Mouse (Mus musculus) adrenal gland, postnatal 10 days (tissue): ENCODE measurements at regions not wholly inside any gene's neighbourhood (a gene's known extent, or its start where the extent isn't known, plus 50 kb on each side); places are given as distances from the start of the nearest gene placed in this dataset.
A peak's percentile ranks its signal among the peaks of the same experiment; 100 is the strongest.

Source experiments
- DNase-seq: peaks from one replicate; pipeline ENCODE4 v3.0.0; 2021; ENCODE audit warnings: mixed read lengths

DNA sequence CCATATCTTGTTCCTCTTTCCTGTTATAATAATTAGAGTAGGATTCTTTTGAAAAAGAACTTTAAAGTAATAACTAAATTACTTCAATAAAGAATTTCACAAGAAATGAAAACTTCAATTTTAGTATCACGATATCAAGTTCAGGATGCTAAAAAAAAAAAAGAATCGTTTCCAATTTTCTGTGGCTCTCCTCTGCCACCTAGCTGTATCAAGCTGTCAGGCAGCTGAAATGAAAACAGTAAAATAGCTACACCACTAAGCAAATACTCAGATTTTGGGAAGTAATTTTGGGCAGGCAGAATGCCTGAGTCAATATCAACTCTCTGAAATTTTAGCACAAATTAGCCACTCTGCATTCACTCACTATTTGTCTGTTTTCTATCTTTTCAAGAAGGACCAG is 694.5 kb upstream of the Arrdc3 start:
- no peak for DNase-seq

DNA sequence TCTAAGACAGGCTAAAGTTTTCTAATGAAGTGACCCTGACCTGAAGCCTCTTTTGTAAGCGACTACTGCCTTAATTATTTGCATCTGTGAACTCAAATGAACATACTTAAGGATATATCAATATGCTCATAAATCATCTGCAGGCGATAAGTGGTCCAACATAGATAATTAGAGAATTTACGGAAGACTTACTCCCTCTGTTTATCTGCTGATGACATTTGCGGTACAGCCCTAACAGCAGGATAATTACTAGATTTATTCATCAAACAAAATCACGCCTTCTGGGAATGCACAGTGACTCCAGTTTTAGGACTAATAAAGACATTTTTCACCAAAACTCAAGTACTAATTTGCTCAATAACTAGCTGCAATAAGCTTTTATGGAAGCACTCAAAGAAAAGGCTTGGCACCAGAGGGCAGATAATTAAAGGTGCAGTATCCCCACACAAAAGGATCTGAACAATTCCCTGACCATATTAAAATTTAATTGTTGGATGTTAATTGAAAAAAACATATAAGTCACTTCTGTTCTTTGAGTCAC is 688.0 kb upstream of the Arrdc3 start:
- no peak for DNase-seq

DNA sequence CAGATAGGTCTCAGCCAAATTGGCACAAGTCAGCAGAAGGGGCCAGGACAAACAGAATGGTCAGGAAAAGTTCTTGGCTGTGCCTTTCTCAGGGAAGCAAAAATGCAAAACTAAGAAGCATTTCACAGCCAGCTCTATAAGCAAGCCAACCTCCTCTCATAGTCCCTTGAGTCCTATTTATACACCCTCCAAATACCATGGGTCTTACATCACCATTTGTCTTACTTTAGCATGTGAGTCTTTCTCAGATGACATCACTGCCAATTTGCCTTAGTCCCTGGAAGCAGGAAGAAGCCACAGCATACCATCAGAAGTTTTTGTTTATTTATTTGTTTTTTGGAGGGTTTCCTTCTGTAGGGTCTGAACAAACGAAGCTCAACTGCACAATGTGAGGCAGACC is 659.1 kb upstream of the Arrdc3 start:
- DNase-seq: no peak

DNA sequence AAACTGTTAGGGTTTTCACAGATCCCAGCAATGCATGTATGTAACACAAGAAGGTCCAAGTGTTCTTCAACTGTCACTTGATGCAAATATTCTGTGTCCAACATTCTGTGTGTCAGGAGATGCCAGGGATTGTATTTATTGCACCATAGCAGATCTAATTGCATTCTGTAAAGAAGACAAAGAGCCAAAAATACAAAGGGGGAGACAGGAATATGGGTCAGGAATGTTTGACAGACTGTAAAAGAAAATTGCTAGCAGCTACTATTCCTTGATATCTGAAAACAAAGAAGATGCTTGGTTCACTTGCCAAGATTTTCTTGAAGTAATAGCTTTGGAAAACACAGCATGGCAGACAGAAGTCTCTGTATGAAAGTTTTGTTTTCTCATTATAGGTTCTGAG is 651.8 kb upstream of the Arrdc3 start:
- no peak for DNase-seq

DNA sequence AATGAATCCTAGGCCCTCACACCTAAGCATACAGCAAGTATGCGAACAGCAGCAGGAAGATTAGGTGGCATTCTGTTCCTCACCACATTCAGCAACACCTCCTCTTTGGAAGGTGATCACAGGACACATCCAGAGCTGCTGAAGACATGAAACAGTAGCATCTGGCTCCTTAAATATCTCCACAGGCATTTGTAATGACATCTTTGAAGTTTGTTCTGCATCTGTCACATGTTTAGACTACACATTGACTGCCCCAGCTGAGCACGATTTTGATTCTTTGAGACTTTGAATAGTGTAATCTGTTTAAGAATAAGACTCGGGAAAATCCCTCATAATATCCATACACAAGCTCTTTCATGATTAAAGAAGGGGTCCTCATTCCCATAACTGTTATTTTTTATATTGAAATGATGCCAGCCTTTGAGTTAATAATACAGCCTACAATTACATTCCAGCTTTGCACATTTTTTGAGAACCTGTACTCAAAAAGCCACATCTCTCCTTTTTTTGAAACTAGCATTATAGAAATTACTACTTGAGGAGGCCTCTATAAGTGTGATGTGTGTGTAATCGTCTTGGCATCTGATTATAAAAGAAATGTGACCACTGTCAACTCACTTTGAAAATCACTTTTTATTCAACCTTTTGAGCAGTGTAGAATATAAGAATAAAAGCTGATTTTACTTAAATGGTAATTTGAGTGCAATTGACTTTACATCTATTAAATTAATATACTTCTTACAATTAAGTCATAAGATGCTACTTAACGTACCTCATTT is 647.7 kb upstream of the Arrdc3 start:
- no peak for DNase-seq

DNA sequence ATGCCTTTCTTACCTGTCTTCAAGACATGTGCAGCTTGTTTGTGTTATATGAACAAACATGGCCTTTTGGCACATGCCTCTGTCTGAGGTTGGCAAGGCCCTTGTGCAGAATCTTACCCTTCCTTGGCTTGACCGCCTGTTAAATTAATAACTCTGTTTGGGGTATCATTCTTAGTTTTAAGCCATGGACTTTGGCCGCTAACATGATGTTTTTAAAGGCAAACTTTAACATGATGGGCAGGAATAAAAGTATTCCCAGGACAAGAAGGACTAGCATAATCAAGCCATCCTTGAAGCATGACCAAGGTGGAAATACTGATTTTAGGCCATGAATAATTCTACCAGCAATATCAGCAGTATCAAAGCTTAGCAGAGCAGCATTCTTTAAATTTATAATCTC is 620.4 kb upstream of the Arrdc3 start:
- no peak for DNase-seq

DNA sequence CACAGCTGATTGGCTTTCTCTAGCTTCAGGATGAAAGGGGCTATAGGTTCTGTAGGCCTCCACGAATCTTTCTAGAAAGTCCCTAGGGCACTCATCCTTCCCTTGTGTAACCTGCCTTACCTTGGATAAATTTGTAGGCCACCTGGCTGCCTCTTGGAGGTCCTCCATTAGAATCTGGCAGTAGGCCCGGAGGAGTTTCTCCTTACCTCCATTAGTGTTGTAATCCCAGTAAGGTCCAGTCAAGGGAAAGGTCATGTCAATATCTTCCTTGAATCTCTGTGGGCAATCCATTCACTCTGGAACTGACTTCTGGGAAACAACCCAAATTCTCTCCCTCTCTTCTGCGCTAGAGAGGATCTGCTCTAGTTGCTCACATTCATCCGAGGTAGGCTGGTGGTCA is 616.1 kb upstream of the Arrdc3 start:
- DNase-seq: no peak

DNA sequence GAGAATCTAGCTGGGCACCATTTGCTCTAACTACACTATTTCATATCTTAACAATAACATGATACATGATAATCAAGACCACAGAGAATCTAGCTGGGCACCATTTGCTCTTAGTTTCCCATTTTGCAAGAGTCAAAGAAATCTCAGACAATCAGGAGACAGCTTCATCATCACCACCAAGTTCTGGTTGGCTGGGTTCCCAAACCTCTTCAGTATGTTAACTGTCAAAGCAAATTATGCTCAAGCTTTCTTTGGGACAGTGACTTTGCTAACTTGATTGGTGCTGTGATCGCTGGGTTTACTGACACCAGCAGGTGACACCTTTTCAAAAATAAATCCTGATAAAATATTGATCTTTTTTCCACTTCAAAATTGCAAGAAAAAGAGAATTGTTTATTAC is 609.2 kb upstream of the Arrdc3 start:
- DNase-seq: no peak

DNA sequence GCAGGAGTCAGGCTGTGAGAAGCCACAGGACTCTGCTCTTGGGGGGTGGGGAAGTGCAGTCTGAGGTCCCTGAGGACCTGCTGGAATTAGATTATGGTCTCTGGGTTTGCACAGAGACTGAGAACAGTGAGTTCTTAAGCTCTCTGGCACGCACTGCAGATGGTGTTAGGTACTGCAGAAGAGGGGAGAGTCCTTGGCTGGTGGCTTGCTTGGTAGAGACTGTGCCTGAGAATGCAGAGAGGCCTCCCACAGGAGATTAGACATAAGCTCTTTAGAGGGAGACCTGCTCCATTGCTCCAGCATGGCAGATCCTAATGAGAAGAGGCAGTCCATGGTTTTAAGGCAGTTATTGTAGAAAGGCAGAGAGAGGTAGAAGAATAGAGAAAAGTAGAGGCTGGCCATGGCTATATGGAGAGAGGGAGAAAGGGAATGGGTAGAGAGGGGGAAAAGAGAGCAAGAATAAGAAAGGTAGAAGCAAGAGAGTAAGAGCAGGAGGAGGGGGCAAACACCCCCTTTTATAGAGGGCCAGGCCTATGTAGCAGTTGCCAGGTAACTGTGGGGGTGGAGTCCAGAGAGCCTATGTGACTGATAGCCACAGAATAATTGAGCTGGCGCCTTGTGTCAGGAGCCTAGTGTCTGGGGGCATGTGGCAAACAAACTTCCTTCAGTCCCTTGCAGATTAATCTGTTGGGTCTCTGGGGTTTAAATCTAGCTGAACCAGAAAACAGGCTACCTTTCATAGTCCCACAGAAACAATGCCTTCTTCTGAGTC is 591.3 kb upstream of the Arrdc3 start:
- DNase-seq: no peak

DNA sequence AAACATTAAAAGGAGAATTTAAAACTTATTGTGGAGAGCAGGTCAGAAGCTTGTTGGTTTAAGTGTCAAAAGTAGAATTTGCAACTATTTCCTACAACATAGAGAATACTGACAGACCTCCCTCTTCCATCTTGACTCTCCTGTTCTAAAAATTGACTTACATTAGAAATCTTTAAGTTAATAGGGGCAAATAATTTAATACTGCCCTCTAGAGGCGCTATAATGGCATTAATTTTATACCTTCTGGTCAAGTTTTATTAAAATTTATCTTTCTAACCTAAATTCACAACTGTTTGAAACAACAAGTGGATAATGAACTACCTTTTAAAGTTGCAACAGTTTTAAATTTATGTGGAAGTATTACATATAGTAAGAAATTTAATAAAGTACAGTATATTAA is 587.5 kb upstream of the Arrdc3 start:
- no peak for DNase-seq

DNA sequence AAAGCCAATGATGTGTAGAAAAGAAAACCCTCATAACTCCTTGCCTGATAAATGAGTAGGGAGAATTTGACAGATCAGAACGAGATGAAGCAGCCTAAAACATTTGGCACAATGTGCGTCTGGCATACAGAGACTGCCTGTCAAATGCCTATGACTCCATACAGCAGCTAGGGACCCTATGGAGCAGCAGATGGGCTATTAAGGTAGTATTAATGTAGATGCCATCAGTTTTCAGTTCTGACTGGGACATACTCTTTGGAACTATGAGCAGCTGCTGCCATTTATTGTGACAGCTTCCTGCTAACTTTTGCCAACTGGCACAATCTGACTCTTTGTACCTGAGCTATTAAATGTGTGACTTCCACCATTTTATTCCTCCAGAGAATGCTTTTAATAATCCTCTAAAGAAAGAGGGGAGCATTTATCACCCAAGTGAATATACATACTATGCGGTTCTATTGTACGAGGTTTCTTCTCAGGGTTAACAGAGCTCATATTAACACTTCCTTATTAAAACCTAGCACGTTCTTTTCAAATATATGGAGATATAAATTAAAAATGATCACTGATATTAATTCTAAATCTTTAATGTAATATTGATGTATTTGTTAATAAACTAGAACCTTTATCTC is 549.0 kb upstream of the Arrdc3 start:
- no peak for DNase-seq

DNA sequence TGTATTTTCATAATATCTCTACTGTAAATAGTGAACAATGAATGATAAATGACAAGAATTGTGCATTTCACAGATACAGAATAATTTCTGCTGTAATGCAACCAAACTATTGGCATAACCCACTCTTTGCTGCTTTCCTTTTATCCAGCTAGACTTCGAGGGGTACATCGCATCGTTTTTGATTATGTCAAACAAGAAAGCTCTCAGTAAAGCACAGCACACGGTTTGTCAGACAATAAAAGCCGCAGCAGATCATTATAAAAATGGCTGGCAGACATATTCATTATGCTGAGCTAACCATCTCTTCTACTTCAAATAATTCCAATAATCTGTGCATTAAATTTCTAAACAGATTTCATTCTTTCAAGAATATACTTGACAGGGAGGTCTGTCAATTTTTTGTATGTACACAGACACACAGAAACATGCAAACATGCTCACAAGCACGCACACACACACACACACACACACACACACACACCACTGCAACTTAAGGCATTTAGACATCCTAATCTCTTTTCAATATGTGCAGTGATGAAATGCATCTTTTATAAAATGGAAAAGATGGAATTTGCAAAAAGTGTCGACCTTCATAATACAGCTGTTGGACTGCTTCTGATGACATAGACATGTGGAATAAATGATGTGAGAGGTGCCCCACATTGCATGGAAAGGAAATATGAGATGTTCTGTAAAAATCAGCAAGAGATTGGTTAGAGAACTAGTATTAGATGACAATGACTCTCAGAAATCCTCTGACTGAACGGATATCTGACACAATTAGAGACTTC is 548.1 kb upstream of the Arrdc3 start:
- DNase-seq: no peak

DNA sequence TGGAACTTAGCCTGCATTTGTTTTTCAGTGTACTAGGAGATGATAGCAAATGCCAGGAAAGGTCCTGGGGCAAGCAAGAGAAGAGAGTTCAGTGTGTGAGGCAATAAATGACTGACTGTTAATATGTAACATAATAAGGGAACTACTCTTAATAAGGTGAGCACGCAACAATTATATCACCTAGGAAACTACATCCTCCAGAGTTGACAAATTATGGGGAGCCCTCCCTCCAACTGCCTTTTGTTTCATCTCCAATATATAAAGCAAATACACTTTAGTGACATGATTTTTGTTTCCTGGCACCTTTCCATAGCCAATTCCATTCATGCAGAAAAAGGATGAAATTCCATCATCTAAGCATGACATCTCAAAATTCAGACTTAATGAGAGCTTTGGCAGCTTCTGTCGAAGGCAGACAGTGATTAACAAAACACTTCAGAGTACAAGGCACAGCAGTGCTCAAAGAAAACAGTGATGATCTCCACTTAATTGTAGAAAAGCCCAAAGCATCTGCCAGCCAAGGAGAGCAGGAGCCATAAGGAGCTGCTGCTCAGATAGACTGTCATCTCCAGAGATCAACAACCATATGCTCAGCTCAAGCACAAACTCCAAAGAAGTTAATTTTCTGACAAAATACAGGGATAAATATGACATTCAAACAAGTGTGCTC is 536.1 kb upstream of the Arrdc3 start:
- no peak for DNase-seq

DNA sequence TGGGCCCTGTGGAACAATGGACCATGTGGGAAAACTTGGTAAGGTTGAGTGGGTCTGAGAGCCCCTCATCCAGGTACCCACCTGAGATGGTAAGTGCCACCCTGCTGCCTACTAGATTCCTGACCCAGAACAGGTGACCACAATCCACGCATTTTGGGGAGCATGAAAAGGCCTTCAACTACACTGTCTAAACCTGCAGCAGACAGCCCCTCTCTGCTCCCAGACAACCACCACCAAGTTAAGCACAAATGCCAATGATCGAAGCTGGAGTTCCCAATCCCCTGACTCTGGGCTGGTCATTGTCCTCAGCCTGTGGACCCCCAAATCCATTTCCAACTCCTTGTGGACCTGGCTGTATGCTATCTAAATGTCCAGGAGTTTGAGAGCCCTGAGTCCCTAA is 517.2 kb upstream of the Arrdc3 start:
- DNase-seq: no peak

DNA sequence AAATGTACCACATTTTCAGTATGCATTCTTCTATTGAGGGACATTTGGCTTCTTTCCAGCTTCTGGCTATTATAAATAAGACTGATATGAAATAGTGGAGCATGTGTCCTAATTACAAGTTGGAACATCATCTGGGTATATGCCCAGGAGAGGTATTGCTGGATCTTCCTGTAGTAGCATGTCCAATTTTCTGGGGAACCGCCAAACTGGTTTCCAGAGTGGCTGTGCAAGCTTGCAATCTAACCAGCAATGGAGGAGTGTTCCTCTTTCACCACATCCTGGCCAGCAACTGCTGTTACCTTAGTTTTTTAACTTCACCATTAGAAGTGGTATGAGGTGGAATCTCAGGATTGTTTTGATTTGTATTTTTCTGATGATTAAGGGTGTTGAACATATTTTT is 512.7 kb upstream of the Arrdc3 start:
- DNase-seq: no peak

DNA sequence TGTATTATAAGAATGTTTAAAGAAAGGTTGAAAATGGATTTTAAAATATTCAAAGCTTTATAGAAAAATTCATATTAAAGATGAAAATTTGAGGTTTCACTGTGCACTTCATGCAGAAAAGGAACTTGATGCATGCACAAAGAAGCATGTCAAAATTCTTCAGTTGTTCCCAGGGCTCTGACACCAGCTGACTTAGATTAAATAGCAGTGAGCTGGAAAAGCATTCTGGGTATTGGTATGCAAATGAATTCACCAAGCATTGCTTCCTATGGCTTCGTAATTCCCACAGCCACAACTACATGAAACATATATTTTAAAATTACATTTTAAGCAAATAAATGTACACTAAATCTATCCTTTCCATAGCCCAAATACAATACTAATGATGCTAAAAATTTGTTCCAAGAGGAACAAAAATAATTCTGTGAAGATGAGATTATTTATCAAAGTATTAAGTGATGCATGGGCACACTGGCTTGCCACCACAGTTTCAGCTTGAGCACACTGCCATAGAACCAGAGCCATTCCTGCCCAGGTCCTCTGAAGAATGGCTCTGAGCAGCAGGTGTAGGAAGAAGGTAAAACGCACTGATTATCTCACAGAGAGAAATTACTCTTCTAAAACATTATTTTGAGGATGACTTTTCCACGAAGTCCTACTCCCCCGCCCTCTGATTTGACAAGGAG is 501.8 kb upstream of the Arrdc3 start:
- no peak for DNase-seq

DNA sequence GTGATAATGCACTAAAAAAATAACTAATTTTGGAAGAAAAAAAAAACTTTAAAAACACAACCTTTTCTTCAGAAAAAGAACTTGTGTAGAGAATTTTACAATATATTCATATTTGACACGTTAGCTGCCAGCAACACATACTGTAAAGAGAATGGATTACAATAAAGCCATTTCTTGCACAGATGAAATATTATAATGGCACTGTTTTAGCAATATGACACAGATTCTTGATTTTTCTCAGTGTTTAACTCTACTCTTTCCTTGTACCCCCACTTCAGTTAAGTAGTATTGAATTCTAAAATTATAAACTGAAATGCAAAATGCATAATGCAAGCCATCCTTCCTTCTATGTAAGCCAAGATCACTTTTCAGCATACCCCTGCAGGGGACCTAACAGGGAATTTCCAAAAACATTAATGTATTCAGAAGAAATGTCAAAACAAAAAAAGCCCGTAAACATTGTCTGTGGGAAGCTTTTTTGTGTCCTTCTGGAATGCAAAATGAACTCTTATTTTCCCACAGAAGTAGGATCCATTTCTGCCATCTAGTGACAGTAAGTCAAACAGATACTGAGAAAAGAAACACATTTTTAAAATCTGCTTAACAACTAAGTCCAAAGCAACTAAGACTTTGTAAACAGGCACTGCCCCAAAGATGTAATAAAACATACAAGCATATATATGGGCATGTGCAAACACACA is 501.1 kb upstream of the Arrdc3 start:
- no peak for DNase-seq

DNA sequence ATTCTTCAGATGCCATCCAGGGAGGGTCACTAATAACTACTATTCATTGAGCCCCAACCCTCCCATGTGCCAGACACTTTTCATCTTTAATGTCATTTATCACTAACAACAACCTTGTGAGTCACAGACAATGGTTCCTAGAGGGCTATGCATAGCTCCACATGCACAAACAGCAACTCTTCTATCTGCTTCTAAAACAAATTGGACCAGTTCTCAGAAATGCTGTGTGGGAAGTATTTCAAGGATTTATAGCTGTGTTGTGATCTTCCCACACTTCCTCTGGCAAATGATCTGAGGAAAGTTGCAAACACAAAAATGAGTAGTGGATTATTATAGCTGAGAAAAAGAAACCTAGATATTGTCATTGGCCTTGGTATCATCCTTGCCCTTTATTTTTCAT is 474.3 kb upstream of the Arrdc3 start:
- DNase-seq: peak; percentile 18

DNA sequence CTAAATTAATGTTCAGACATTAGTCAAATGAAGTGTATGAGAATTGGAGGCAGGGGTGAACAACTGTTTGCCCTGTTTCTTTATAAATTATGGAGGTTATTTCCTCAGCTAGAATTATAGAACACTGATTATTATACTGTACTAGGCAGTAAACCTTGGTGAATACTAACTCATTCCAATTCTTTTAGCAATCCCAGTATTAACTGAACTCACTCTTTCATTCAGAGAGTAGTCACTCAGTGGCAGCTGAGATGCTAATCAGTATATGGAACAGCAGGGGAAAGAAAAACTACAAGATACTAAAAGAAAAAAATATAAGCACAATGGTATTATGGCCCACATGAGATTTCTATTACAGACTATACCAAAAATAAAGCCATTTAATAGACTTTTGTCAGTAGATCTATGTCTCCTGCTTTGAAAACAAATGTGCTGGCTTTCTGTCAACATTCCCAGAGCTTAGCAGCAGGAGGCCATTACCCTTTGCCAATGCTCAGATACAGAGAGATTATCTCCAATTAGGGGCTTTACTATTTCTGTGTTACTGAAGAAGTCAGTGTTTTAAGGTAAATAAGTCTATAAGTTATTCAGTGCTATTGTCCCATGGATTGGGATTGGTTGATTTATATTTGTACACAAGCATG is 473.3 kb upstream of the Arrdc3 start:
- no peak for DNase-seq
